Mouse (Mus musculus) olfactory bulb, adult 2 months (tissue): ENCODE results near the gene Ralbp1.

ENCODE experiments used
- CTCF ChIP-seq: fragments of 200-500 bp; IDR thresholded peaks from 2 replicates; pipeline ENCODE4 v1.5.1; 2012; ENCODE audit warnings: low read depth, mild to moderate bottlenecking, low read length, moderate library complexity; ENCODE audit not compliant: insufficient read depth
- POLR2A ChIP-seq: fragments of 200-500 bp; IDR thresholded peaks from 2 replicates; pipeline ENCODE4 v1.6.1; 2012; ENCODE audit warnings: mild to moderate bottlenecking, low read depth, low read length, moderate library complexity; ENCODE audit not compliant: insufficient read depth

DNA sequence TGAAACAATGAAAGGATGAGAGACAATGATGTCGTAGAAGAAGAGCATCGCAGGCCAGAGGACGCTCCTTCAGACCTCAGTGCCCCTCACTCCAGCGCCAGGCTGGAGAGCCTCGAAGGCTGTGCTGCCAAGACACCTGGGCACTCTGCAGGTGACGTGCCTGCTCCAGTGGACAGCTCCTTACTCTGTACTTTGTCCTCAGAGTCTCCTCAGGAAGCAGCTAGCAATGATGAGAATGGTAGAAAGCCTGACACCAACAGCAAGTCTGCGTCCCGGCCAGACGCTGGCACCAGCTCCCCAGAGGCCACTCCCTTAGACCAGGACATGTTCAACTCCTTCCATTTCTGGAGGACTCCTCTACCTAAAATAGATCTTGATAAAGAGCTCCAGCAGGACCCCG lies 61.4 kb downstream of the Ralbp1 start:
- TF ChIP-seq CTCF (no peak), POLR2A (no peak)
